Mouse (Mus musculus) liver, embryonic 12.5 days (tissue): ENCODE data around the gene Cpeb3. TPM values are rescaled to one million over a fixed set of nuclear protein-coding genes. Genes with fewer than 3 reads are reported as not detected.

Experiments
- ATAC-seq: fragments of 200-750 bp; cut with Nextera tagmentation; 2 replicates; pipeline ENCODE4 v1.8.0; 2017; ENCODE audit warnings: moderate number of reproducible peaks, mild to moderate bottlenecking, moderate library complexity
- H3K27ac ChIP-seq: fragments of 300-500 bp; sonication (generic); 2 replicates; pipeline ENCODE4 v1.5.1; 2016; ENCODE audit warnings: mild to moderate bottlenecking
- H3K27me3 ChIP-seq: fragments of 300-500 bp; sonication (generic); replicated peaks from 2 replicates; pipeline ENCODE4 v1.6.1; 2016; ENCODE audit warnings: mild to moderate bottlenecking, moderate library complexity
- H3K36me3 ChIP-seq: fragments of 300-500 bp; sonication (generic); 2 replicates; pipeline ENCODE4 v1.6.1; 2016; ENCODE audit warnings: mild to moderate bottlenecking, moderate library complexity
- H3K4me1 ChIP-seq: fragments of 300-500 bp; sonication (generic); 2 replicates; pipeline ENCODE4 v1.6.1; 2016
- H3K4me2 ChIP-seq: fragments of 300-500 bp; sonication (generic); 2 replicates; pipeline ENCODE4 v1.6.1; 2016; ENCODE audit warnings: mild to moderate bottlenecking, moderate library complexity
- H3K4me3 ChIP-seq: fragments of 300-500 bp; sonication (generic); 2 replicates; pipeline ENCODE4 v1.5.1; 2016; ENCODE audit warnings: mild to moderate bottlenecking, moderate library complexity
- H3K9ac ChIP-seq: fragments of 300-500 bp; sonication (generic); 2 replicates; pipeline ENCODE4 v1.6.1; 2016; ENCODE audit warnings: mild to moderate bottlenecking, moderate library complexity
- H3K9me3 ChIP-seq: fragments of 300-500 bp; sonication (generic); replicated peaks from 2 replicates; pipeline ENCODE4 v1.6.1; 2016; ENCODE audit warnings: mild to moderate bottlenecking, moderate library complexity
- WGBS: fragments of 180-500 bp; shearing (Covaris S2); methylation state at CpG from one replicate; pipeline ENCODE4 v1.1.7; 2016; ENCODE audit not compliant: insufficient replicate concordance; 5-methylcytosine and 5-hydroxymethylcytosine counted together
- polyA plus RNA-seq: library from polyadenylated mRNA; unstranded; fragments of >200 nt; fragmentation: Nextera tagmentation; extraction: Ambion mirVana; gene quantifications from 2 replicates; pipeline ENCODE4 v1.2.1, GENCODE M21; 2016

The Cpeb3 gene
- polyA plus RNA-seq, 1 experiment from 2014 or later, result 3.2 TPM

- Histone ChIP-seq H3K27ac (peak overlapping the region; percentile 25; the same call in 1 of the 2 replicates), H3K9ac (peak overlapping the region; percentile 72), H3K36me3 (peaks cover 4% of the 10 kb centered on the region; the same call in 1 of the 2 replicates), H3K4me3 (peak overlapping the region; percentile 70), H3K9me3 (no peaks in the 10 kb centered on the region), H3K4me2 (peak overlapping the region; percentile 99), H3K27me3 (peaks cover 52% of the 10 kb centered on the region), H3K4me1 (peaks cover 61% of the 10 kb centered on the region)
- ATAC-seq, result peak; percentile 17; the same call in 1 of the 2 replicates
- WGBS, result under 1% methylated on average over 69 of the region's 70 CpGs
These were observed 34.2 kb downstream of the Cpeb3 start for GRCm38 (mm10) chr19:37174116-37174715.

GRCm38 (mm10) chr19:37173331-37174115 lies 34.9 kb downstream of the Cpeb3 start:
- Histone ChIP-seq H3K27me3 (peaks cover 52% of the 10 kb centered on the region), H3K4me3 (peak overlapping the region; percentile 70), H3K4me1 (peaks cover 54% of the 10 kb centered on the region), H3K36me3 (peaks cover 4% of the 10 kb centered on the region; the same call in 1 of the 2 replicates), H3K9me3 (no peaks in the 10 kb centered on the region), H3K4me2 (peak overlapping the region; percentile 99), H3K9ac (peak overlapping the region; percentile 72), H3K27ac (no peak overlapping the region)
- ATAC-seq, result no peak
- WGBS, result 35% methylated on average over 20 of the region's 20 CpGs

GRCm38 (mm10) chr19:37172566-37173130 lies 35.8 kb downstream of the Cpeb3 start:
- Histone ChIP-seq H3K27me3 (peaks cover 52% of the 10 kb centered on the region), H3K36me3 (peaks cover 4% of the 10 kb centered on the region; the same call in 1 of the 2 replicates), H3K4me1 (peaks cover 48% of the 10 kb centered on the region), H3K9me3 (no peaks in the 10 kb centered on the region), H3K4me3 (no peak overlapping the region), H3K27ac (no peak overlapping the region), H3K9ac (no peak overlapping the region), H3K4me2 (0 out of 2 replicates have a peak overlapping the region, but pooled peaks have one; percentile 99)
- ATAC-seq, result no peak
- WGBS, result 67% methylated on average over 11 of the region's 11 CpGs

GRCm38 (mm10) chr19:37172096-37172495 lies 36.3 kb downstream of the Cpeb3 start:
- Histone ChIP-seq H3K27ac (no peak overlapping the region), H3K4me2 (no peak overlapping the region), H3K9me3 (no peaks in the 10 kb centered on the region), H3K4me1 (peaks cover 46% of the 10 kb centered on the region), H3K27me3 (peaks cover 51% of the 10 kb centered on the region), H3K4me3 (no peak overlapping the region), H3K36me3 (peaks cover 4% of the 10 kb centered on the region; the same call in 1 of the 2 replicates), H3K9ac (no peak overlapping the region)
- no peak for ATAC-seq
- 42% methylated on average over 1 of the region's 1 CpGs for WGBS

- no peak for ATAC-seq
- Histone ChIP-seq H3K4me3 (no peak overlapping the region), H3K9ac (no peak overlapping the region), H3K27ac (no peak overlapping the region), H3K36me3 (no peaks in the 10 kb centered on the region), H3K27me3 (no peaks in the 10 kb centered on the region), H3K4me1 (peaks cover 5% of the 10 kb centered on the region; the same call in 1 of the 2 replicates), H3K9me3 (no peaks in the 10 kb centered on the region), H3K4me2 (no peak overlapping the region)
- WGBS, result 84% methylated on average over 5 of the region's 5 CpGs
These were observed 51.5 kb downstream of the Cpeb3 start for GRCm38 (mm10) chr19:37156770-37157336.

GRCm38 (mm10) chr19:37156040-37156439 lies 52.4 kb downstream of the Cpeb3 start:
- Histone ChIP-seq H3K9me3 (no peaks in the 10 kb centered on the region), H3K9ac (no peak overlapping the region), H3K4me3 (no peak overlapping the region), H3K27me3 (no peaks in the 10 kb centered on the region), H3K4me1 (peaks cover 9% of the 10 kb centered on the region; the same call in 1 of the 2 replicates), H3K4me2 (no peak overlapping the region), H3K27ac (no peak overlapping the region), H3K36me3 (no peaks in the 10 kb centered on the region)
- no peak for ATAC-seq
- 65% methylated on average over 4 of the region's 4 CpGs for WGBS

- ATAC-seq, result no peak
- 26% methylated on average over 4 of the region's 4 CpGs for WGBS
- Histone ChIP-seq H3K4me2 (no peak overlapping the region), H3K27me3 (no peaks in the 10 kb centered on the region), H3K4me1 (peaks cover 26% of the 10 kb centered on the region), H3K27ac (no peak overlapping the region), H3K9ac (no peak overlapping the region), H3K36me3 (no peaks in the 10 kb centered on the region), H3K4me3 (no peak overlapping the region), H3K9me3 (no peaks in the 10 kb centered on the region)
These were observed 61.3 kb downstream of the Cpeb3 start for GRCm38 (mm10) chr19:37147145-37147544.

GRCm38 (mm10) chr19:37145846-37146245 lies 62.6 kb downstream of the Cpeb3 start:
- Histone ChIP-seq H3K4me1 (peaks cover 35% of the 10 kb centered on the region), H3K9me3 (no peaks in the 10 kb centered on the region), H3K9ac (no peak overlapping the region), H3K4me2 (no peak overlapping the region), H3K27me3 (no peaks in the 10 kb centered on the region; the same call in 1 of the 2 replicates), H3K36me3 (no peaks in the 10 kb centered on the region), H3K27ac (no peak overlapping the region), H3K4me3 (no peak overlapping the region)
- ATAC-seq, result no peak
- WGBS, result 73% methylated on average over 1 of the region's 1 CpGs

GRCm38 (mm10) chr19:37145401-37145800 lies 63.0 kb downstream of the Cpeb3 start:
- Histone ChIP-seq H3K4me3 (no peak overlapping the region), H3K27me3 (no peaks in the 10 kb centered on the region; the same call in 1 of the 2 replicates), H3K4me2 (no peak overlapping the region), H3K36me3 (no peaks in the 10 kb centered on the region), H3K9me3 (no peaks in the 10 kb centered on the region), H3K4me1 (peaks cover 38% of the 10 kb centered on the region), H3K27ac (no peak overlapping the region), H3K9ac (no peak overlapping the region)
- no peak for ATAC-seq
- 88% methylated on average over 5 of the region's 5 CpGs for WGBS

GRCm38 (mm10) chr19:37141623-37142022 lies 66.8 kb downstream of the Cpeb3 start:
- ATAC-seq, result peak; percentile 96

GRCm38 (mm10) chr19:37137133-37137532 lies 71.3 kb downstream of the Cpeb3 start:
- H3K4me3 ChIP-seq, result no peak overlapping the region
- WGBS, result 32% methylated on average over 2 of the region's 2 CpGs
- H3K9me3 ChIP-seq, result no peaks in the 10 kb centered on the region
- no peak overlapping the region for H3K9ac ChIP-seq
- H3K4me2 ChIP-seq, result no peak overlapping the region
- H3K4me1 ChIP-seq, result peaks cover 18% of the 10 kb centered on the region
- no peaks in the 10 kb centered on the region; the same call in 1 of the 2 replicates for H3K27me3 ChIP-seq
- ATAC-seq, result no peak
- no peak overlapping the region for H3K27ac ChIP-seq
- no peaks in the 10 kb centered on the region for H3K36me3 ChIP-seq

More at GRCm38 (mm10) chr19:37141623-37142022, 66.8 kb downstream of the Cpeb3 start:
- Histone ChIP-seq H3K4me2 (peak overlapping the region; percentile 46), H3K4me1 (peaks cover 33% of the 10 kb centered on the region), H3K27ac (0 out of 2 replicates have a peak overlapping the region, but pooled peaks have one; percentile 30), H3K27me3 (no peaks in the 10 kb centered on the region; the same call in 1 of the 2 replicates), H3K4me3 (no peak overlapping the region), H3K9me3 (no peaks in the 10 kb centered on the region), H3K9ac (0 out of 2 replicates have a peak overlapping the region, but pooled peaks have one; percentile 17), H3K36me3 (no peaks in the 10 kb centered on the region)
- WGBS, result 11% methylated on average over 4 of the region's 4 CpGs
